Mouse (Mus musculus) skeletal muscle tissue, adult 2 months (tissue): ENCODE data around the gene Msh4.
"Not testable (repeated sequence)": the region's sequence is repeated elsewhere in the genome, so short reads cannot be mapped to it uniquely, and the experiment has no call there.

Experiments used
- DNase-seq: peaks from one replicate; pipeline ENCODE4 v3.0.0-alpha.2; 2012; ENCODE audit warnings: low read depth, low spot score

The Msh4 gene

DNA sequence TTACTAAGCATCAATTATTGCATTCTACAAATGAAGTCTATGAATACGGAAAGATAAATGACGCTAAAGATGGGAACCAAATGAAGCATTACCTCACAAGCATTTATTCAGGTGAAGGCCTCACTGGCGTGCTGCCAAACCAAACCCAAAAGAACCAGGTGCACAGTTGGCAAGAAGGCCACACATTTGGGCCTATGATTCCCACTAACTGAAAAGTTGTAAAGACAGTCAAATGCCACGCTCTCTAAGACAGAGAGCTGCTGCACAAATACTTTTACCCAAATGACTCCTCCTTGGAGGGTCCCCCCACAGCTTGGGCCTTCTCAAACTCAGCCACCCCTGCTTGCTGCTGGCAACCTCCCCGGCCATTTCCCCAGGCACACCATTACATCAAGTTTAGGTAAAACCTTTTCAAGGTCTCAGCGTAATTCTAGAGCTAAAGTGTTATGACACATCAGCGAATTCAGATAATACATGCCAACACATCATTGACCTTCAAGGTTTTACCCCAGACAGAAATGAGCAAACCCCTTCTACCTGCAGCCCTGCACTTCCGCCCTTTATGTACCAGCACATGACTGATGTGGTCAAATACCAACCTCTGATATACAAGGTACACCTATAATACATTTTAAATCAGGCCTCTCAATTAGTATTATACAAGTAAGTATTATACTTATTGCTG is 5.4 kb upstream of the Msh4 start:
- no peak for DNase-seq

GRCm38 (mm10) chr3:153910489-153910888 is 4.6 kb upstream of the Msh4 start:
- DNase-seq: no peak

GRCm38 (mm10) chr3:153908919-153909318 is 3.0 kb upstream of the Msh4 start:
- DNase-seq: no peak

- DNase-seq: no peak
These were observed 445 bp downstream of the Msh4 start for GRCm38 (mm10) chr3:153905251-153906135.

GRCm38 (mm10) chr3:153904586-153904985 is 1.4 kb downstream of the Msh4 start:
- no peak for DNase-seq

DNA sequence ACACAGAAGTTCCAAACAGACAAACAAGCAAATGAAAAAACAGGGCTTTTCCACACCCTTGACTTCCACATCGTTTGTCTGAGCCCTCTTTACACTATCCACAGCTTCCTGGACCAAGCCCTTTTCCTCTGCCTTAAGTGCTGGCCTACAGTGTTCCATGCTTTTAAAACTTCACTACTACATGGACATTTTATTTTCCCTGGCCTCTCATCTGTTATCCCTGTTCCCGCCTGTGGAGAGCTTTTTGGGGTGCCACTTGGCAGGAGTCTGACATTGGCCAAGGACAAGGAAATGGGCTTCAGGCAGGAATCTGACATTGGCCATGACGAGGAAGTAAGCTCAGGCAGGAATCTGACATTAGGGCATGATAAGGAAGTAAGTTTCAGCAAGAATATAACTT is 3.3 kb downstream of the Msh4 start:
- DNase-seq: no peak

- DNase-seq: no peak
These were observed 4.0 kb downstream of the Msh4 start for GRCm38 (mm10) chr3:153901904-153902303.

- DNase-seq: no peak
These were observed 8.7 kb downstream of the Msh4 start for GRCm38 (mm10) chr3:153897216-153897615.

DNA sequence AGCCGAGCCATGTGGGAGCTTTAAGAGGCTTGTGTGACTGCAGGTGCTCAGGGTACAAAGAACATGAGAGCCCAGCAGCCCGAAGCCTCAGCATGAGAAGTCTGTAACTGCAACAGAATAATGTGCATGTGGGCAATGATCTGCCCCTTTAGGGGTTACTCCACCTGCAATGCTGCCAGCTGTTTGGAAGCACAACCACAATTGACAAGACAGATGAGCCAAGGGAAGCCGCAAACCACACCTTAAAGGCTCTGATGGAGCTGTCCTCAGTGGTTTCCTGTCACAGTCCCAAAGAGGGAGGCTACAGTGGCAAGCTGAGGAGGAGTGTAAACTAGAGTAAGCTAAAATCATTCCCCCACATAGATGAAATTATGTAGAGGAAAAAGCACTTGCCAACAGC is 10.5 kb downstream of the Msh4 start:
- DNase-seq: no peak

DNA sequence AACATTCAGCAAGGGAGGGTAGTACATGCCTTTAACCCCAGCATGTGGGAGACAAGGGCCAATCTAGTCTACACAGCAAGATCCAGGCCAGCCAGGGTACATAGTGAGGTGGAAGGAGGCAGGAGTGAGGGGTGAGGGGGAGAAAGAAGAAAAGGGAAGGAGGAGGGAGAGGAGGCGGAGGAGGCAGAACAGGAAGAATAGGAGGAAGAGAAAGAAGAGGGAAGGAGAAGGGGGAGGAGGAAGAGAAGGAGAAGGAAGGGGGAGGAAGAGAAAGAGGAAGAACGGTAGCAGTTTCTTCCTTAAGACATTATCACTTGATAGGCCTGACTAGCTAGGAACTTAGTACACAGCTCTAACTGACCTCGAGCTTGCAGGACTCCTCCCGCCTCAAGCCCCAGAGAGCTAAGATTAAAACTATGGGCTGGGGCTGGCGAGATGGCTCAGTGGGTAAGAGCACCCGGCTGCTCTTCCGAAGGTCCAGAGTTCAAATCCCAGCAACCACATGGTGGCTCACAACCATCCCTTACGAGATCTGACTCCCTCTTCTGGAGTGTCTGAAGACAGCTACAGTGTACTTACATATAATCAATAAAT is 16.7 kb downstream of the Msh4 start:
- DNase-seq: no peak

GRCm38 (mm10) chr3:153888141-153888540 is 17.8 kb downstream of the Msh4 start:
- DNase-seq: no peak

- no peak for DNase-seq
These were observed 19.6 kb downstream of the Msh4 start for GRCm38 (mm10) chr3:153886296-153886695.

DNA sequence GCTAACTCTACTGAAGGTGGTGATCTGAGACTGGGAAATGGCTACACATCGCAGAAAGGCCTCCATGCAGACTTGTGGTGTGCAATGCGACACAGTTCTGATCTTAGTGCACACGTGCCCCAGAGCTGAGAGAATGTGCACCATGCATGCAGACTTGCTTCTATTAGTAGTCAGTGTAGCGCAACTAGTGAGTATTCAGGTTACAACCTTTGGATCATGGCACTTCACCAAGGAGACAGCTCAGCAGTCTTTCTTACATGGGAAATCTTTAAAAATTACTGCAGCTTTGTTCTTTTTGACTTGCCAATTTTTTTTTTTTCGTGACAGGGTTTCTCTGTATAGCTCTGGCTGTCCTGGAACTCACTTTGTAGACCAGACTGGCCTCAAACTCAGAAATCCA is 34.5 kb downstream of the Msh4 start:
- no peak for DNase-seq

DNA sequence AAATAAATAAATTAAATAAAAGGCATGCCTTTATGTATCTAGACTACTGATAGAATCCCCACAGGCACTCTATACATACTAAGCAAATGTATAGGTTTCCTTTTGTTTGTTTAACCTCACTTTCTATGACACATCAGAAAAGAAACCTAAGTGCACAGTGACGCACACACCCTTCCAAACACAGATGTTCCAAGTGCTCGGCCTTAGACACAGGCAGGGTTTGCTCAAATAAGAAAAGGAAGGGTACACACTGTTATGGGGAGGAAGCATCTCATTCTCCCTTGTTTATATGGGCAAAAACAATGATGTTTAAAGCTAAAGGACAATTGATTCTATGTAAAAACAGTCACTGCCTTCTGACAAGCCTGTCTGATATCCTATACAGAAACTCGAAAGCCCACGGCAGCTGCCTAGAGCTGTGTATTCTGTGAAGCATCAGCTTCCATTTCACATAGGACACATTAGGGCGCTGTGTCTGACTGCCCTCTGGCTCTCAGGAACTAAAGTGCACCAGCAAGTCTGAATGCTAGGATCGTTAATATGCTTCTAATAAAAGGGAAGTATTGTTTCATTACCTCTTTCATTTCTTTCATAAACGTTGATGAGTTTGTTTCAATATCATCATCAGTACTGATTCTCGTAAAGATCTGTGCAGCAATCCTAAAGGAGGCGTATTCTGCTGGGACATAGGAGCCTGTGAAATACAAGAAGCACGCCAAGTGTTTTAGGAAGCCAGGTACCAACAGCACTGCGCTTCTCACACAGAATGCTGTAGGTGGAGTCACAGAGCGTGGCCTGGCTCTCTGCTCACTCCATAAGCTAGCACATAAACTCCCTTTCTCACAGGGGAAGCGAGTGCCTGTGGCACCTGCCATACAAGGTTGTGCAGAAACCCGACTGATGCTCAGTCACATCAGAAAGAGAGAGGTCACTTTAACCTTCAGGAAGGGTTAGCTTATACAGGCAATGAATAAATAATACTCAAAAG is 38.5 kb downstream of the Msh4 start:
- DNase-seq: no peak

DNA sequence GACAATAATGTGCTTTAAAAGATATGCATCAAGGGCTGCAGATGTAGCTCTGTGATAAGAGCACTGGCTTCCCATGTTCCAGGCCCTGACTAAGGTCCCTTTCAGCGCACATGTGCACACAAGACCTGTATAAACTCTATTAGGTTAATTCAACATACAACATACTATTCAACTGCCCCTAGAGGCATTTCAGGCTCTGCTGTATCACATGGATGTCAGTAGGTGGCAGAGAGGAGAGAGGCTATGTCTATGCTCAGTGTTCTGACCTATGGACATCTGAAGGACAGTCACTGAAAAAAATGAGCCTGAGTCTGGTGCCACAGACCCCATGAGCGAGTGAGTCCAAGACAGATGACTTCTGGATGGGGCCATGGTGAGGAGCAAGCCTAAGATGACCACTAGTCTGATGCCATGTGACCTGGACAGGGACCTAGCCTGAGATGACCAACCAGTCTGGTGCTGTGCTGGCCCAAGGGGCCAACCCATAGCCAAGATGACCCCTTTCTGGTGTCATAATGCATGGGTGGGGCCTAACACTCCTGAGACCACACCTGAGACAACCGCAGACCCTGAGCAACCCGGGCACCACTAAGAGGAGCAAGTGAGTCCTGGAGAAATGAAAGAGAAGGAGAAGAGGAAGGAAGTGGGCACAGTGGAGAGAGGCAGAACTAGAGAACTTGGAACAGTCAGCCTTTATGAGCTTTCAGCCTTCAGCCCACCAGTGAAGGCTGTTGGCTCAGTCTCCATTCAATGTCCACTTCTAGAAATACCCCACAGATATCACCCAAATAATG is 41.1 kb downstream of the Msh4 start:
- DNase-seq: no peak

DNA sequence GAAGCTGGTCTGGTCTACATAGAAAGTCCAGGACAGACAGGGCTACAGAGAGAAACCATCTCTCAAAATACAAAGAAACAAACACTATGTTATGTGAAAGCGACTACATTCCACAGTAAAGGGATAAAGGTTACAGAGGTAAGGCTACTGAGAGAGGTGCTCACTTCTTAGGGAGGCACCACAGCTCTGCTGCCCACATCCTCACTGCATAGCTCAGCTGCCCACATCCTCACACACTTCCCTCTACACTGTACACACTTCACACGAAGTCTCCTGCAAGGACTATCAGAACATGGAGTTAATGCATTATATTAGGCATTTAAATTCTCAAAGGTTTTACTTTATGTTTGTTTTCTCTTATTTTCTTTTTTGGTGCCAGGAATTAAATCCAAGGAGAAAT is 42.1 kb downstream of the Msh4 start:
- no peak for DNase-seq

- DNase-seq: not testable (repeated sequence)
These were observed 45.5 kb downstream of the Msh4 start for GRCm38 (mm10) chr3:153860392-153860791.

- no peak for DNase-seq
These were observed 47.5 kb downstream of the Msh4 start for GRCm38 (mm10) chr3:153858350-153859001.

DNA sequence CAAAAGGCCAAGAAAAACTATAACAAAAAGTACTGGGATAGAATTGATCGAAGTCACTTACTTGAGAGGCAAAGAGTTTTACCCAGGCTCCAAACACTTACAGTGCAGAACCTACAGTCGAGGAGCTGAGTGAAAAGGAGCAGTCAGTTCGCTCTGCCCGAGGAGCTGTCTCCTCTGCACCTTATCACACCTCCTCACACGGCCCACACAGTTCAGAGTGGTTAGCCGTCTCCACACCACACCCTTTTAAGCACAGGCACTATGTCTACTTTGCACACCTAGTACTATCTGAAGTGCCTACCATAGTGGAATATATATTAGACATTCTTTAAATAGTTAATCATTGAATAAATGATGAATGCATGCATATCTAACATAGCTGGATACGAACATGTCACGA is 53.7 kb downstream of the Msh4 start:
- no peak for DNase-seq

- DNase-seq: no peak
These were observed 55.2 kb downstream of the Msh4 start for GRCm38 (mm10) chr3:153850759-153851158.
